9 mouse cellular contexts compared by ENCODE assay signal in genomic region chr10:80139439-80139775, GRCm38 (mm10). TPM values are rescaled to one million over a fixed set of nuclear protein-coding genes. Genes with fewer than 3 reads are reported as not detected.
DNase-seq lines count a peak whose midpoint lies in the region; ATAC-seq and TF ChIP-seq lines count a peak whose summit lies in the region.
"Had no signal": no experiment of that assay in that cellular context is flagged by ENCODE, and none has a peak within 500 bp of the region (broad histone marks: within the 10 kb centered on the region; RNA-seq: fewer than 3 reads in every experiment).

No protein-coding gene starts in this region.

- peaks cover 48% of the 10 kb centered on the region for H3K27me3 ChIP-seq in lung, embryonic 14.5 days (ENCODE audit: insufficient read depth, low read length)
- H3K27me3 ChIP-seq in embryonic facial prominence, embryonic 12.5 days: peaks cover 41% of the 10 kb centered on the region
- peaks cover 16% of the 10 kb centered on the region for H3K27me3 ChIP-seq in intestine, embryonic 15.5 days (replicated peaks)
- H3K27me3 ChIP-seq in neural tube, embryonic 13.5 days: peaks cover 17% of the 10 kb centered on the region

- no peaks in the 10 kb centered on the region for H3K9me3 ChIP-seq in lung, embryonic 14.5 days (ENCODE audit: low read depth, low read length)
- H3K9me3 ChIP-seq in embryonic facial prominence, embryonic 12.5 days: no peaks in the 10 kb centered on the region
- no peaks in the 10 kb centered on the region for H3K9me3 ChIP-seq in intestine, embryonic 15.5 days
- no peaks in the 10 kb centered on the region for H3K9me3 ChIP-seq in neural tube, embryonic 13.5 days

- no peak for ATAC-seq in lung, embryonic 14.5 days (ENCODE audit: insufficient read depth)
- no peak for ATAC-seq in embryonic facial prominence, embryonic 12.5 days (ENCODE audit: insufficient number of reproducible peaks, insufficient read depth, low FRiP score, low TSS enrichment)
- ATAC-seq in intestine, embryonic 15.5 days: no peak
- ATAC-seq in neural tube, embryonic 13.5 days (ENCODE audit: low read depth): no peak

- H3K4me2 ChIP-seq in lung, embryonic 14.5 days: peak overlapping the region; percentile 98
- peak overlapping the region; percentile 96 for H3K4me2 ChIP-seq in embryonic facial prominence, embryonic 12.5 days (replicated peaks)
- peak overlapping the region; percentile 98 for H3K4me2 ChIP-seq in intestine, embryonic 15.5 days (replicated peaks)
- H3K4me2 ChIP-seq in neural tube, embryonic 13.5 days: peak overlapping the region; percentile 92

- peak overlapping the region; percentile 67 for H3K4me3 ChIP-seq in lung, embryonic 14.5 days (ENCODE audit: low read depth, low read length)
- peak overlapping the region; percentile 81 for H3K4me3 ChIP-seq in embryonic facial prominence, embryonic 12.5 days
- H3K4me3 ChIP-seq in intestine, embryonic 15.5 days (replicated peaks): peak overlapping the region; percentile 64
- peak overlapping the region; percentile 83 for H3K4me3 ChIP-seq in neural tube, embryonic 13.5 days

- TF ChIP-seq CTCF in lung, embryonic 14.5 days (IDR thresholded peaks at IDR 0.05; ENCODE audit: low read depth): no peak

- H3K9ac ChIP-seq in lung, embryonic 14.5 days: peak overlapping the region; percentile 69
- peak overlapping the region; percentile 94 for H3K9ac ChIP-seq in embryonic facial prominence, embryonic 12.5 days
- H3K9ac ChIP-seq in intestine, embryonic 15.5 days: peak overlapping the region; percentile 65
- peak overlapping the region; percentile 97 for H3K9ac ChIP-seq in neural tube, embryonic 13.5 days

- H3K4me1 ChIP-seq in lung, embryonic 14.5 days (ENCODE audit: insufficient read depth): peaks cover 9% of the 10 kb centered on the region; the same call in 1 of the 2 replicates
- peaks cover 37% of the 10 kb centered on the region for H3K4me1 ChIP-seq in embryonic facial prominence, embryonic 12.5 days
- peaks cover 53% of the 10 kb centered on the region for H3K4me1 ChIP-seq in intestine, embryonic 15.5 days (replicated peaks)
- peaks cover 68% of the 10 kb centered on the region for H3K4me1 ChIP-seq in neural tube, embryonic 13.5 days (replicated peaks)

- no peak for DNase-seq in lung, embryonic 14.5 days
- DNase-seq in lung, postnatal 4 days: no peak
- DNase-seq in gastrocnemius, adult 18-20 months (ENCODE audit: low spot score): no peak
- no peak for DNase-seq in frontal cortex, postnatal 25 days (ENCODE audit: low spot score in 2 of 2)
- no peak for DNase-seq in kidney, postnatal 14 days

- under 1% methylated on average over 10 of the region's 10 CpGs for WGBS in lung, embryonic 14.5 days
- WGBS in embryonic facial prominence, embryonic 12.5 days: under 1% methylated on average over 10 of the region's 10 CpGs
- 1% methylated on average over 10 of the region's 10 CpGs for WGBS in intestine, embryonic 15.5 days
- 0% methylated on average over 10 of the region's 10 CpGs for WGBS in neural tube, embryonic 13.5 days

- peaks cover 10% of the 10 kb centered on the region for H3K36me3 ChIP-seq in lung, embryonic 14.5 days (ENCODE audit: insufficient read depth)
- H3K36me3 ChIP-seq in embryonic facial prominence, embryonic 12.5 days: peaks cover 15% of the 10 kb centered on the region
- peaks cover 12% of the 10 kb centered on the region for H3K36me3 ChIP-seq in intestine, embryonic 15.5 days
- H3K36me3 ChIP-seq in neural tube, embryonic 13.5 days: peaks cover 28% of the 10 kb centered on the region

- H3K27ac ChIP-seq in lung, embryonic 14.5 days (ENCODE audit: low read depth): no peak overlapping the region
- peak overlapping the region; percentile 77; the same call in 1 of the 2 replicates for H3K27ac ChIP-seq in embryonic facial prominence, embryonic 12.5 days
- H3K27ac ChIP-seq in intestine, embryonic 15.5 days: peak overlapping the region; percentile 81
- peak overlapping the region; percentile 97 for H3K27ac ChIP-seq in neural tube, embryonic 13.5 days (replicated peaks)
- H3K27ac ChIP-seq: macrophage had no signal

RNA-seq across cellular contexts. Expression of gene Atp5d, which starts 1.0 kb away (rescaled TPM):
- polyA plus RNA-seq in lung, embryonic 14.5 days (2014; fragmentation: Nextera tagmentation; extraction: Ambion mirVana): 493 and 529 TPM in 2 replicates
- 457 and 481 TPM in 2 replicates for polyA plus RNA-seq in embryonic facial prominence, embryonic 12.5 days (2016; fragmentation: Nextera tagmentation; extraction: Ambion mirVana)
- polyA plus RNA-seq in intestine, embryonic 15.5 days (2015; fragmentation: Nextera tagmentation; extraction: Ambion mirVana): 701 and 737 TPM in 2 replicates
- polyA plus RNA-seq in neural tube, embryonic 13.5 days (2015; fragmentation: Nextera tagmentation; extraction: Ambion mirVana): 467 and 481 TPM in 2 replicates
- 100 to 1,000 TPM; 573 to 611 TPM for total RNA-seq in gastrocnemius, adult 18-20 months (2021)

RNA-seq across cellular contexts. Expression of gene Cbarp, which starts 1.2 kb away (rescaled TPM):
- 3.8 and 5.5 TPM in 2 replicates for polyA plus RNA-seq in lung, embryonic 14.5 days (2014; fragmentation: Nextera tagmentation; extraction: Ambion mirVana)
- 8.4 and 8.5 TPM in 2 replicates for polyA plus RNA-seq in embryonic facial prominence, embryonic 12.5 days (2016; fragmentation: Nextera tagmentation; extraction: Ambion mirVana)
- 4.8 and 5.1 TPM in 2 replicates for polyA plus RNA-seq in intestine, embryonic 15.5 days (2015; fragmentation: Nextera tagmentation; extraction: Ambion mirVana)
- 53.9 and 55.1 TPM in 2 replicates for polyA plus RNA-seq in neural tube, embryonic 13.5 days (2015; fragmentation: Nextera tagmentation; extraction: Ambion mirVana)
- 1 to 10 TPM; 1.6 to 1.9 TPM for total RNA-seq in gastrocnemius, adult 18-20 months (2021)

RNA-seq across cellular contexts. Expression of gene Midn, which starts 8.7 kb away (rescaled TPM):
- 32.6 and 34.2 TPM in 2 replicates for polyA plus RNA-seq in lung, embryonic 14.5 days (2014; fragmentation: Nextera tagmentation; extraction: Ambion mirVana)
- polyA plus RNA-seq in embryonic facial prominence, embryonic 12.5 days (2016; fragmentation: Nextera tagmentation; extraction: Ambion mirVana): 33.4 and 35.1 TPM in 2 replicates
- polyA plus RNA-seq in intestine, embryonic 15.5 days (2015; fragmentation: Nextera tagmentation; extraction: Ambion mirVana): 14.1 and 16.1 TPM in 2 replicates
- polyA plus RNA-seq in neural tube, embryonic 13.5 days (2015; fragmentation: Nextera tagmentation; extraction: Ambion mirVana): 31.0 and 35.8 TPM in 2 replicates
- total RNA-seq in gastrocnemius, adult 18-20 months (2021): 10 to 100 TPM; 40.6 to 47.9 TPM

RNA-seq across cellular contexts. Expression of gene Stk11, which starts 23.8 kb away (rescaled TPM):
- polyA plus RNA-seq in lung, embryonic 14.5 days (2014; fragmentation: Nextera tagmentation; extraction: Ambion mirVana): 28.7 and 29.7 TPM in 2 replicates
- polyA plus RNA-seq in embryonic facial prominence, embryonic 12.5 days (2016; fragmentation: Nextera tagmentation; extraction: Ambion mirVana): 17.2 and 18.5 TPM in 2 replicates
- polyA plus RNA-seq in intestine, embryonic 15.5 days (2015; fragmentation: Nextera tagmentation; extraction: Ambion mirVana): 14.4 and 21.2 TPM in 2 replicates
- polyA plus RNA-seq in neural tube, embryonic 13.5 days (2015; fragmentation: Nextera tagmentation; extraction: Ambion mirVana): 13.3 and 16.8 TPM in 2 replicates
- 100 to 1,000 TPM; 145 to 148 TPM for total RNA-seq in gastrocnemius, adult 18-20 months (2021)

RNA-seq across cellular contexts. Expression of gene Cirbp, which starts 26.4 kb away (rescaled TPM):
- polyA plus RNA-seq in lung, embryonic 14.5 days (2014; fragmentation: Nextera tagmentation; extraction: Ambion mirVana): 71.8 and 71.9 TPM in 2 replicates
- polyA plus RNA-seq in embryonic facial prominence, embryonic 12.5 days (2016; fragmentation: Nextera tagmentation; extraction: Ambion mirVana): 151 and 159 TPM in 2 replicates
- 69.4 and 83.9 TPM in 2 replicates for polyA plus RNA-seq in intestine, embryonic 15.5 days (2015; fragmentation: Nextera tagmentation; extraction: Ambion mirVana)
- polyA plus RNA-seq in neural tube, embryonic 13.5 days (2015; fragmentation: Nextera tagmentation; extraction: Ambion mirVana): 325 and 351 TPM in 2 replicates
- total RNA-seq in gastrocnemius, adult 18-20 months (2021): 10 to 100 TPM; 28.9 to 37.5 TPM
